ENCODE assay signal across 24 mouse cellular contexts in the genomic region with DNA sequence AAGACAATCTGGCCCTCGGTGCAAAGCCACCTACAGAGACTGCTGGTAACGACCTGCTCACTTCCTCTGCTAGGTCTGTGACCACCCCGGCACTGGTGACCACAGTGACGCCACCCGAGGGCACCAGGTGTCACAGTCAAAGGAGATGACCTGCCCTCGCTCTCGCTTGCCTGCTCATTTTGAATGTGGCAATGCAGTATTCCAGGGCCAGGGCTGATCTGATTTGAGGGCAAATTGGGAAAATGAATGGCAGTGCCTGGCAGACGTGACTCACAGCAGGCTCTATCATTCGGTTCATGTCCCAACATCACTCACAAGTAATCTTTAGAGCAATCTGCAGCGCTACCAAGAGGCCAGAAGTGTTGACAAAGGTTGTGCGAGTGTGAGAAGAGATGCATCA. TPM values are rescaled to one million over a fixed set of nuclear protein-coding genes. Genes with fewer than 3 reads are reported as not detected.
DNase-seq lines count a peak whose midpoint lies in the region; ATAC-seq lines count a peak whose summit lies in the region.
"Had no signal": no experiment of that assay in that cellular context is flagged by ENCODE, and none has a peak within 500 bp of the region (broad histone marks: within the 10 kb centered on the region; RNA-seq: fewer than 3 reads in every experiment).

No protein-coding gene starts in this region.

- DNase-seq in heart, adult 11 months = peak; percentile 76
- no peak for DNase-seq in heart, postnatal 10 days
- peak; percentile 63 for DNase-seq in adrenal gland, postnatal 14 days
- no peak for DNase-seq in kidney, adult 9 months
- no peak for DNase-seq in layer of hippocampus, postnatal 10 days (ENCODE audit: low spot score in 2 of 2)
- DNase-seq: cerebellum, adult 2 months; cerebellum, postnatal 14 days; gastrocnemius, postnatal 36 days; kidney, adult 8-10 months; kidney, postnatal 10 days; layer of hippocampus, adult 9-11 months; liver; lung, adult 2 months; lung, postnatal 10 days; right cerebral cortex, postnatal 14 days; thymus, postnatal 4 days had no signal

- intact Hi-C loops in heart, postnatal 10 days (cut with DNase I) = no loop called here

- no peaks in the 10 kb centered on the region for H3K27me3 ChIP-seq in megakaryocyte, embryonic 14.5 days (replicated peaks)
- H3K27me3 ChIP-seq: hindbrain, embryonic 12.5 days; intestine, embryonic 15.5 days had no signal

- no peaks in the 10 kb centered on the region for H3K9me3 ChIP-seq in megakaryocyte, embryonic 14.5 days
- H3K9me3 ChIP-seq: hindbrain, embryonic 12.5 days; intestine, embryonic 15.5 days; midbrain, embryonic 10.5 days had no signal

- H3K4me1 ChIP-seq in megakaryocyte, embryonic 14.5 days = peaks cover 78% of the 10 kb centered on the region
- H3K4me1 ChIP-seq: hindbrain, embryonic 12.5 days; intestine, embryonic 15.5 days; midbrain, embryonic 10.5 days had no signal

- no peak for ATAC-seq in megakaryocyte, adult 5-6 weeks (ENCODE audit: poor library complexity, severe bottlenecking)
- ATAC-seq: CD4-positive, CD25-positive, alpha-beta regulatory T cell, adult 4 months; hindbrain, postnatal 0 days; intestine, embryonic 15.5 days had no signal

- peaks cover 87% of the 10 kb centered on the region for H3K36me3 ChIP-seq in megakaryocyte, embryonic 14.5 days (replicated peaks; ENCODE audit: low read length)

- H3K4me3 ChIP-seq in megakaryocyte, embryonic 14.5 days (replicated peaks) = peak overlapping the region; percentile 6
- H3K4me3 ChIP-seq: erythroblast, embryonic 14.5 days; hindbrain, embryonic 12.5 days; intestine, embryonic 15.5 days; midbrain, embryonic 10.5 days had no signal

RNA-seq across cellular contexts. Expression of gene Fam162a, which starts 15.0 kb away (rescaled TPM):
- total RNA-seq in heart, postnatal 10 days (2021) = 100 to 1,000 TPM; 205 to 214 TPM
- polyA plus RNA-seq in megakaryocyte, embryonic 14.5 days (2012; ENCODE audit: insufficient read depth, low replicate concordance) = 3.7 and 230 TPM in 2 replicates
- total RNA-seq in megakaryocyte, adult 5-6 weeks (2015) = 42.3 and 54.9 TPM in 2 replicates
- total RNA-seq in megakaryocyte, adult 5-6 weeks (2017) = 32.4 and 33.1 TPM in 2 replicates
- total RNA-seq in adrenal gland, postnatal 14 days (2021) = 206 and 210 TPM in 2 replicates
- 10 to 100 TPM; 95.2 to 95.4 TPM for total RNA-seq in layer of hippocampus, postnatal 10 days (2021)

RNA-seq across cellular contexts. Expression of gene Ccdc58, which starts 15.1 kb away (rescaled TPM):
- 10 to 100 TPM; 41.8 to 42.6 TPM for total RNA-seq in heart, postnatal 10 days (2021)
- 2.3 and 7.6 TPM in 2 replicates for polyA plus RNA-seq in megakaryocyte, embryonic 14.5 days (2012; ENCODE audit: insufficient read depth, low replicate concordance)
- 24.1 and 29.0 TPM in 2 replicates for total RNA-seq in megakaryocyte, adult 5-6 weeks (2015)
- 26.9 and 31.5 TPM in 2 replicates for total RNA-seq in megakaryocyte, adult 5-6 weeks (2017)
- 50.9 and 54.6 TPM in 2 replicates for total RNA-seq in adrenal gland, postnatal 14 days (2021)
- total RNA-seq in layer of hippocampus, postnatal 10 days (2021) = 10 to 100 TPM; 21.5 to 22.1 TPM

RNA-seq across cellular contexts. Expression of gene Wdr5b, which starts 15.4 kb away (rescaled TPM):
- 1 to 10 TPM; 4.4 to 5.6 TPM for total RNA-seq in heart, postnatal 10 days (2021)
- 0.61 and 0.82 TPM in 2 replicates for polyA plus RNA-seq in megakaryocyte, embryonic 14.5 days (2012; ENCODE audit: insufficient read depth, low replicate concordance)
- 5.5 and 6.9 TPM in 2 replicates for total RNA-seq in megakaryocyte, adult 5-6 weeks (2015)
- total RNA-seq in megakaryocyte, adult 5-6 weeks (2017) = 11.7 and 12.0 TPM in 2 replicates
- total RNA-seq in adrenal gland, postnatal 14 days (2021) = 3.6 and 5.1 TPM in 2 replicates
- 1 to 10 TPM; 4.5 to 5.8 TPM for total RNA-seq in layer of hippocampus, postnatal 10 days (2021)

Comparison
In these comparisons a context has a peak if more than half of its experiments do, and no peak if none do; other contexts are left out.
1. DNase-seq: peak in heart, adult 11 months (single experiment) and adrenal gland, postnatal 14 days (single experiment); none in heart, postnatal 10 days (0 of 2), kidney, adult 9 months (single experiment) and layer of hippocampus, postnatal 10 days (0 of 2).